Mouse (Mus musculus) kidney, embryonic 16.5 days (tissue): ENCODE measurements around the gene Usp2. TPM values are rescaled to one million over a fixed set of nuclear protein-coding genes. Genes with fewer than 3 reads are reported as not detected.

Experiments
- ATAC-seq: fragments of 200-750 bp; cut with Nextera tagmentation; 2 replicates; pipeline ENCODE4 v1.8.0; 2017; ENCODE audit warnings: moderate TSS enrichment; ENCODE audit not compliant: low FRiP score, low TSS enrichment
- H3K27ac ChIP-seq: fragments of 300-500 bp; sonication (generic); 2 replicates; pipeline ENCODE4 v1.5.1; 2014; ENCODE audit warnings: low read length
- H3K27me3 ChIP-seq: fragments of 300-500 bp; sonication (generic); 2 replicates; pipeline ENCODE4 v1.6.1; 2014; ENCODE audit warnings: low read length, control low read depth, mixed read lengths; ENCODE audit not compliant: insufficient read depth
- H3K36me3 ChIP-seq: fragments of 300-500 bp; sonication (generic); 2 replicates; pipeline ENCODE4 v1.6.1; 2014; ENCODE audit warnings: low read length, control low read depth, mixed read lengths; ENCODE audit not compliant: insufficient read depth
- H3K4me1 ChIP-seq: fragments of 300-500 bp; sonication (generic); 2 replicates; pipeline ENCODE4 v1.6.1; 2014; ENCODE audit warnings: low read length, control low read depth, mixed read lengths; ENCODE audit not compliant: insufficient read depth
- H3K4me2 ChIP-seq: fragments of 300-500 bp; sonication (generic); replicated peaks from 2 replicates; pipeline ENCODE4 v1.6.1; 2014; ENCODE audit warnings: low read depth, low read length
- H3K4me3 ChIP-seq: fragments of 300-500 bp; sonication (generic); 2 replicates; pipeline ENCODE4 v1.5.1; 2014; ENCODE audit warnings: mild to moderate bottlenecking, low read length
- H3K9ac ChIP-seq: fragments of 300-500 bp; sonication (generic); replicated peaks from 2 replicates; pipeline ENCODE4 v1.6.1; 2014; ENCODE audit warnings: low read length
- H3K9me3 ChIP-seq: fragments of 300-500 bp; sonication (generic); 2 replicates; pipeline ENCODE4 v1.6.1; 2016; ENCODE audit warnings: low read length, control low read depth
- WGBS: fragments of 180-500 bp; shearing (Covaris S2); extraction: QIAGEN DNeasy Blood & Tissue Kit; methylation state at CpG from one replicate; pipeline ENCODE4 v1.1.7; 2014; 5-methylcytosine and 5-hydroxymethylcytosine counted together
- polyA plus RNA-seq: library from polyadenylated mRNA; unstranded; fragments of >200 nt; fragmentation: Nextera tagmentation; extraction: Ambion mirVana; gene quantifications from 2 replicates; pipeline ENCODE4 v1.2.1, GENCODE M21; 2015

Gene Usp2
- polyA plus RNA-seq, 1 experiment from 2014 or later: 53.9 TPM

DNA sequence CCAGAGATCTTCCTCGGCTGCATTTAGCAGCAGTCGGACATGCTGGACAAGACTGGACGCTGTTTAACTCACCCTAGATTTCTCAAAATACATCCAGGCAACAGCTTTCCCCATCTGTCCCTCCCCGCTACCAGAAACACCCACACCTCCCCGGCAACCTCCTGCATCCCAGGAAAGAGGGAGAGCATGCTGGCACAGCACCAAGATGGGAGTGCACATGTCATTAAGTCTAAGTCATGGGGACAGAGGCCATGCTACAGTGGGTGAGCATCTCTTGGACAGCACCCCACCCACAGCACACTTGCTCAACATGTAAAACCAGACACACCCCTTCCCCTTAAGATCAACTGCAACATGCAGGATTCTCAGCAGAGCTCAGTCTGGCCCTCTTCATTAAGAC lies 14.1 kb downstream of the Usp2 start:
- 0 out of 2 replicates have a peak, but pooled peaks cover 3% of the 10 kb centered on the region for H3K27me3 ChIP-seq
- peak overlapping the region; percentile 85 for H3K27ac ChIP-seq
- no peak overlapping the region for H3K4me2 ChIP-seq
- H3K36me3 ChIP-seq: no peaks in the 10 kb centered on the region
- no peaks in the 10 kb centered on the region for H3K9me3 ChIP-seq
- no peak overlapping the region for H3K9ac ChIP-seq
- WGBS: 62% methylated on average over 5 of the region's 5 CpGs
- ATAC-seq: no peak
- H3K4me1 ChIP-seq: peaks cover 63% of the 10 kb centered on the region
- no peak overlapping the region for H3K4me3 ChIP-seq

DNA sequence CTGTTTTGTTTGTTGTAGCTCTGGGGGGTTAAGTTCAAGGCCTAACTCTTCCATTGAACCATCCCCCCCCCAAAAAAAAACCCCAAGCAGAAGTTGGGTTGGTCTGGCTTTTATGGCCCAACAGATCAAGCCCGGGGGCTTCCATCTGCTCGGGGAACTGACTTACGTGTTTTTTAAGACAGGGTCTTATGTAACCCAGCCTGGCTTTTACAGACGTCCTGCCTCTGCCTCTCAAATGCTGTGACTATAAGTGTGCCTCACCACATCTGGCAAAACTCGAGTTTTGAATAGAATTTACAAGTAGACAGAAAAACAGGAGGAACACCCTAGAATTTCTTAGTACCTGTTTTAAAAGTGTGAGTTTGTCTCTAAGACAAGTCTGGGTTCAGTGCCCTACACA lies 14.8 kb downstream of the Usp2 start:
- Histone ChIP-seq H3K9ac (no peak overlapping the region), H3K36me3 (no peaks in the 10 kb centered on the region), H3K4me2 (no peak overlapping the region), H3K4me1 (peaks cover 63% of the 10 kb centered on the region), H3K4me3 (no peak overlapping the region), H3K27ac (peak overlapping the region; percentile 37; the same call in 1 of the 2 replicates), H3K27me3 (0 out of 2 replicates have a peak, but pooled peaks cover 3% of the 10 kb centered on the region), H3K9me3 (no peaks in the 10 kb centered on the region)
- 63% methylated on average over 5 of the region's 5 CpGs for WGBS
- no peak for ATAC-seq

DNA sequence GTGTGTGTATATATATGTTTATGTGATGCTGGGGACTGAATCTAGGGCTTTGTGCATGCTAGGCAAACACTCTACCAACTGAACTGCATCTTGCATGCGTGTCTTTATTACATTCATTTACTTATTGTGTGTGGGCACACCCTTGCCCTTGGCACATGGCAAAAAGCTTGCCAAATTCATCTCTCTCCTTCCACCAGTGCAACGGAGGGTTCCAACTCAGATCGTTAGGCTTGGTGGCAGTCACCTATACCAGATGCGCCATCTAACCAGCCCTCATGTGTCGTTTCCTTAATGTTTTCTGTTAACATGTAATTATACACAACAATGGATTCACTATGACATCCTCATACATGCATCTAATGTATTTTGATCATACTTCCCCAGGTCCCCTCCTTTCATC lies 15.4 kb downstream of the Usp2 start:
- WGBS: 90% methylated on average over 5 of the region's 5 CpGs
- Histone ChIP-seq H3K4me3 (no peak overlapping the region), H3K27me3 (0 out of 2 replicates have a peak, but pooled peaks cover 3% of the 10 kb centered on the region), H3K4me2 (no peak overlapping the region), H3K9me3 (no peaks in the 10 kb centered on the region), H3K4me1 (peaks cover 69% of the 10 kb centered on the region), H3K36me3 (no peaks in the 10 kb centered on the region), H3K9ac (no peak overlapping the region), H3K27ac (no peak overlapping the region)
- ATAC-seq: no peak

- peak overlapping the region; percentile 91 for H3K4me2 ChIP-seq
- no peak overlapping the region; the same call in 1 of the 2 replicates for H3K9ac ChIP-seq
- peaks cover 74% of the 10 kb centered on the region for H3K4me1 ChIP-seq
- H3K27ac ChIP-seq: peak overlapping the region; percentile 66
- 0 out of 2 replicates have a peak, but pooled peaks cover 3% of the 10 kb centered on the region for H3K27me3 ChIP-seq
- H3K36me3 ChIP-seq: no peaks in the 10 kb centered on the region
- WGBS: 9% methylated on average over 23 of the region's 23 CpGs
- H3K4me3 ChIP-seq: peak overlapping the region; percentile 60
- no peaks in the 10 kb centered on the region for H3K9me3 ChIP-seq
- peak; percentile 43 for ATAC-seq
Measured at GRCm38 (mm10) chr9:44083392-44084121, 16.7 kb downstream of the Usp2 start.

- H3K4me1 ChIP-seq: peaks cover 74% of the 10 kb centered on the region
- ATAC-seq: no peak
Measured at GRCm38 (mm10) chr9:44084236-44084635, 17.4 kb downstream of the Usp2 start.

DNA sequence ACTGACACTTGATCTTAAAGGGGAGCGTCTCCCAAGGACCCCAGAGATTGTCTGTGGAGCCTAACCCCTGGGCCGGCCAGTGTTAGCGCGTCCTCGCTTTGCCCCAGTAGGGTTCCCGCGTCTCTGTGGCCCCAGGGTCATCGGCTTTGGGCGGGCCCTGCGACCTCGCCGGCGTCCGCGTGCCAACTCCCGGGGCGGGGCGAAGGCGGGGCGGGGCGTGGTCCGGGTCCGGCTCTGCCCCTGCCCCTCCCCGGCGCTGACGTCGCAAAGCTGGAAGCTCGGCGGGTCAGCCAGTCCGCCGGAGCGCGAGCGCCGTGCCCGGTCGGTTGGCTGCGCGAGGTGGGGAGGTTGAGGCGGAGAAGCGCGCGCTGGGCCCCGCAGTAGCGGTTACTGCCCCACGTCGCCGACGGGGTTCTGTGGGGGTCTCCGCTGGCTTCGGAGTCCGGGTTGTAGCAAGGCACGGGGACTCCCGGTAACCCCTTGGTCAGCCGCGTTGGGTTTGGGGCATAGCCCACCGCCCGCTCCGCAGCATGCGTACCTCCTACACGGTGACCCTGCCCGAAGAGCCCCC lies 17.9 kb downstream of the Usp2 start:
- H3K4me1 ChIP-seq: peaks cover 74% of the 10 kb centered on the region
- no peaks in the 10 kb centered on the region for H3K36me3 ChIP-seq
- peak; percentile 61 for ATAC-seq
- 0% methylated on average over 54 of the region's 62 CpGs for WGBS
- H3K9ac ChIP-seq: peak overlapping the region; percentile 73
- 0 out of 2 replicates have a peak, but pooled peaks cover 3% of the 10 kb centered on the region for H3K27me3 ChIP-seq
- H3K27ac ChIP-seq: peak overlapping the region; percentile 66; the same call in 1 of the 2 replicates
- H3K9me3 ChIP-seq: no peaks in the 10 kb centered on the region
- peak overlapping the region; percentile 60 for H3K4me3 ChIP-seq
- H3K4me2 ChIP-seq: peak overlapping the region; percentile 91

More at GRCm38 (mm10) chr9:44084236-44084635, 17.4 kb downstream of the Usp2 start:
- Histone ChIP-seq H3K4me2 (peak overlapping the region; percentile 91), H3K9me3 (no peaks in the 10 kb centered on the region), H3K9ac (peak overlapping the region; percentile 56), H3K4me3 (peak overlapping the region; percentile 60), H3K27me3 (0 out of 2 replicates have a peak, but pooled peaks cover 3% of the 10 kb centered on the region), H3K36me3 (no peaks in the 10 kb centered on the region), H3K27ac (peak overlapping the region; percentile 66)
- 2% methylated on average over 14 of the region's 14 CpGs for WGBS

DNA sequence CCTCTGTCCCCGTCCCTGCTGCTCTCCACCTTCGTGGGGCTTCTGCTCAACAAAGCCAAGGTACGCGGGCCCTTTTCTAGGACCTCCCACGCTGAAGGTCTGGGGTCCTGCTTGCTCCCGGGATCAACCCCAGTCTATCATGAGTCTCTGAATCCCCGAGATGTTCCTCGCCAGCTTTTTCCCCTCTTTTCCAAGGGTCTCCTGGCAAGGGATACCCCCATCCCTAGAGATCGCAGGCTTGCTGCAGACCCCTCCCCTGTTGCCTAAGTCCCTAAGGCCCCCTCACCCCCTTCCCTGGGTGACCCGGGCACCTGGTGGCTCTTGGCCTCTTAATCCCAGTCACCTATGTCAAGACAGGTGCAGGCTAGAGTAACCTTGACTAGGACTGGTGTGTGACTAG lies 18.5 kb downstream of the Usp2 start:
- 0 out of 2 replicates have a peak, but pooled peaks cover 3% of the 10 kb centered on the region for H3K27me3 ChIP-seq
- ATAC-seq: no peak; the same call in 1 of the 2 replicates
- WGBS: 5% methylated on average over 10 of the region's 10 CpGs
- H3K9ac ChIP-seq: peak overlapping the region; percentile 73
- no peaks in the 10 kb centered on the region for H3K9me3 ChIP-seq
- no peak overlapping the region for H3K27ac ChIP-seq
- H3K4me2 ChIP-seq: peak overlapping the region; percentile 91
- no peaks in the 10 kb centered on the region for H3K36me3 ChIP-seq
- peaks cover 69% of the 10 kb centered on the region for H3K4me1 ChIP-seq
- peak overlapping the region; percentile 60 for H3K4me3 ChIP-seq

GRCm38 (mm10) chr9:44085741-44086665 lies 19.2 kb downstream of the Usp2 start:
- peak overlapping the region; percentile 60 for H3K4me3 ChIP-seq
- H3K27me3 ChIP-seq: 0 out of 2 replicates have a peak, but pooled peaks cover 3% of the 10 kb centered on the region
- no peak for ATAC-seq
- H3K36me3 ChIP-seq: no peaks in the 10 kb centered on the region
- H3K27ac ChIP-seq: peak overlapping the region; percentile 25
- peak overlapping the region; percentile 91 for H3K4me2 ChIP-seq
- 67% methylated on average over 15 of the region's 15 CpGs for WGBS
- no peaks in the 10 kb centered on the region for H3K9me3 ChIP-seq
- H3K9ac ChIP-seq: peak overlapping the region; percentile 73
- peaks cover 64% of the 10 kb centered on the region for H3K4me1 ChIP-seq

- Histone ChIP-seq H3K36me3 (peaks cover 9% of the 10 kb centered on the region), H3K27ac (no peak overlapping the region), H3K27me3 (0 out of 2 replicates have a peak, but pooled peaks cover 3% of the 10 kb centered on the region), H3K9me3 (no peaks in the 10 kb centered on the region), H3K4me3 (peak overlapping the region; percentile 7; the same call in 1 of the 2 replicates), H3K9ac (peak overlapping the region; percentile 9; the same call in 1 of the 2 replicates), H3K4me1 (peaks cover 57% of the 10 kb centered on the region), H3K4me2 (peak overlapping the region; percentile 36)
- 47% methylated on average over 10 of the region's 10 CpGs for WGBS
- no peak for ATAC-seq
Measured at GRCm38 (mm10) chr9:44086960-44087359, 20.1 kb downstream of the Usp2 start.
